Mouse (Mus musculus) heart, adult 2 months (tissue): ENCODE measurements around the gene Pde6h.

Source experiments
- CTCF ChIP-seq: fragments of 200-600 bp; IDR thresholded peaks from 2 replicates; pipeline ENCODE4 v1.8.1; 2022; ENCODE audit warnings: antibody characterized with exemption, mild to moderate bottlenecking, moderate library complexity
- EP300 ChIP-seq: fragments of 200-500 bp; IDR thresholded peaks from 2 replicates; pipeline ENCODE4 v1.6.1; 2011; ENCODE audit warnings: low read depth, low read length, control low read depth; ENCODE audit not compliant: insufficient read depth
- POLR2A ChIP-seq: fragments of 200-500 bp; IDR thresholded peaks from 2 replicates; pipeline ENCODE4 v1.6.1; 2011; ENCODE audit warnings: mild to moderate bottlenecking, low read depth, low read length, control low read depth; ENCODE audit not compliant: insufficient read depth

- no peak for TF ChIP-seq CTCF
- TF ChIP-seq POLR2A = no peak
- TF ChIP-seq EP300 = no peak
These were observed 30.6 kb downstream of the Pde6h start for GRCm38 (mm10) chr6:136954192-136954591.
